Mouse (Mus musculus) CH12.LX (cell line): ENCODE measurements around the gene Col6a6. TPM values are rescaled to one million over a fixed set of nuclear protein-coding genes. Genes with fewer than 3 reads are reported as not detected.

Experiments
- DNase-seq: peaks from one replicate; pipeline ENCODE4 v3.0.0-alpha.2; 2013; ENCODE audit errors: extremely low read depth
- H3K27ac ChIP-seq: 2 replicates; pipeline ENCODE4 v1.5.1; 2012; ENCODE audit warnings: low read depth, mild to moderate bottlenecking, control low read depth, moderate library complexity; ENCODE audit not compliant: insufficient read depth
- H3K27me3 ChIP-seq: replicated peaks from 2 replicates; pipeline ENCODE3; 2012; ENCODE audit warnings: inconsistent platforms
- H3K36me3 ChIP-seq, 2 experiments: replicated peaks in 1 of 2; 2 replicates each; pipeline versions ENCODE3 to v1.6.1; 2012; ENCODE audit warnings: inconsistent platforms in 1 of 2, low read length in 1 of 2, mild to moderate bottlenecking in 1 of 2, mixed read lengths in 1 of 2, moderate library complexity in 1 of 2; ENCODE audit not compliant: control insufficient read depth in 1 of 2, insufficient read depth in 1 of 2
- H3K4me1 ChIP-seq, 2 experiments: 2 replicates each; pipeline ENCODE4 v1.6.1; 2012; ENCODE audit warnings: inconsistent platforms in 1 of 2, moderate library complexity in 1 of 2; ENCODE audit not compliant: insufficient read depth in 2 of 2, control insufficient read depth in 1 of 2
- H3K4me2 ChIP-seq: 2 replicates; pipeline ENCODE4 v1.6.1; 2012; ENCODE audit warnings: low read depth, mild to moderate bottlenecking, control low read depth; ENCODE audit not compliant: poor library complexity, insufficient read depth, severe bottlenecking
- H3K4me3 ChIP-seq, 3 experiments: fragments of 150-350 bp in 1 of 3; sonication (generic) in 1 of 3; replicated peaks in 1 of 3; 2 replicates each; pipeline versions ENCODE3 to v1.5.1; 2011 to 2012; ENCODE audit warnings: low read depth in 2 of 3, low read length in 2 of 3, mild to moderate bottlenecking in 2 of 3, moderate library complexity in 2 of 3, control low read depth in 1 of 3, improper control_type of control experiment in 1 of 3, inconsistent platforms in 1 of 3, mixed read lengths in 1 of 3; ENCODE audit not compliant: poor library complexity in 1 of 3
- H3K79me2 ChIP-seq: replicated peaks from 2 replicates; pipeline ENCODE4 v1.6.1; 2012; ENCODE audit warnings: mild to moderate bottlenecking, moderate library complexity; ENCODE audit not compliant: control insufficient read depth, poor library complexity, insufficient read depth, severe bottlenecking; ENCODE audit errors: extremely low read depth
- H3K9ac ChIP-seq: 2 replicates; pipeline ENCODE4 v1.6.1; 2012; ENCODE audit warnings: low read depth, mild to moderate bottlenecking, control low read depth, moderate library complexity; ENCODE audit not compliant: insufficient read depth
- H3K9me3 ChIP-seq: replicated peaks from 2 replicates; pipeline ENCODE3; 2012; ENCODE audit warnings: low read length, inconsistent platforms, mixed read lengths
- BHLHE40 ChIP-seq: IDR thresholded peaks from 2 replicates; pipeline ENCODE4 v1.6.1; 2011; ENCODE audit warnings: mild to moderate bottlenecking, low read depth, low read length, improper control_type of control experiment
- CHD2 ChIP-seq: IDR thresholded peaks from 2 replicates; pipeline ENCODE4 v1.6.1; 2011; ENCODE audit warnings: low read length, improper control_type of control experiment
- CTCF ChIP-seq, 2 experiments: IDR thresholded peaks in 1 of 2; conservative IDR thresholded peaks in 1 of 2; 2 replicates each; pipeline ENCODE4 v1.5.1; 2011 to 2012; ENCODE audit warnings: low read depth in 2 of 2, low read length in 2 of 2, improper control_type of control experiment in 1 of 2, inconsistent platforms in 1 of 2, mild to moderate bottlenecking in 1 of 2, moderate library complexity in 1 of 2
- ELF1 ChIP-seq: IDR thresholded peaks from 2 replicates; pipeline ENCODE4 v1.6.1; 2014; ENCODE audit warnings: low read depth, mild to moderate bottlenecking, inconsistent platforms, low read length, improper control_type of control experiment
- EP300 ChIP-seq: IDR thresholded peaks from 2 replicates; pipeline ENCODE4 v1.6.1; 2011; ENCODE audit warnings: low read length, improper control_type of control experiment
- ETS1 ChIP-seq: conservative IDR thresholded peaks from 2 replicates; pipeline ENCODE4 v1.6.1; 2012; ENCODE audit warnings: low read depth, mild to moderate bottlenecking, inconsistent platforms, low read length, improper control_type of control experiment, moderate library complexity
- GABPA ChIP-seq: IDR thresholded peaks from 2 replicates; pipeline ENCODE4 v1.6.1; 2012; ENCODE audit warnings: low read depth, low read length, improper control_type of control experiment, inconsistent platforms; ENCODE audit not compliant: insufficient replicate concordance
- HCFC1 ChIP-seq: IDR thresholded peaks from 2 replicates; pipeline ENCODE4 v1.6.1; 2012; ENCODE audit warnings: low read depth, mild to moderate bottlenecking, inconsistent platforms, low read length, improper control_type of control experiment
- JUN ChIP-seq: IDR thresholded peaks from 2 replicates; pipeline ENCODE4 v1.6.1; 2011; ENCODE audit warnings: low read depth, mild to moderate bottlenecking, low read length, improper control_type of control experiment, moderate library complexity; ENCODE audit not compliant: insufficient read depth
- JUND ChIP-seq: conservative IDR thresholded peaks from 2 replicates; pipeline ENCODE4 v1.6.1; 2011; ENCODE audit warnings: low read depth, low read length, improper control_type of control experiment
- MAZ ChIP-seq: IDR thresholded peaks from 2 replicates; pipeline ENCODE4 v1.6.1; 2012; ENCODE audit warnings: low read depth, mild to moderate bottlenecking, inconsistent platforms, low read length, improper control_type of control experiment, moderate library complexity
- MXI1 ChIP-seq: IDR thresholded peaks from 2 replicates; pipeline ENCODE4 v1.6.1; 2011; ENCODE audit warnings: mild to moderate bottlenecking, low read depth, low read length, improper control_type of control experiment
- MYC ChIP-seq: IDR thresholded peaks from 2 replicates; pipeline ENCODE4 v1.6.1; 2011; ENCODE audit warnings: low read depth, mild to moderate bottlenecking, improper control_type of control experiment, low read length
- NELFE ChIP-seq: IDR thresholded peaks from 2 replicates; pipeline ENCODE4 v1.6.1; 2011; ENCODE audit warnings: low read depth, low read length, improper control_type of control experiment
- POLR2A ChIP-seq: IDR thresholded peaks from 2 replicates; pipeline ENCODE4 v1.6.1; 2011; ENCODE audit warnings: low read depth, mild to moderate bottlenecking, improper control_type of control experiment, low read length
- POLR2AphosphoS2 ChIP-seq: IDR thresholded peaks from 2 replicates; pipeline ENCODE4 v1.6.1; 2011; ENCODE audit warnings: low read depth, low read length, improper control_type of control experiment
- SMC3 ChIP-seq: IDR thresholded peaks from 2 replicates; pipeline ENCODE4 v1.6.1; 2011; ENCODE audit warnings: low read depth, low read length, improper control_type of control experiment
- TCF12 ChIP-seq: IDR thresholded peaks from 2 replicates; pipeline ENCODE4 v1.6.1; 2014; ENCODE audit warnings: low read depth, mild to moderate bottlenecking, inconsistent platforms, low read length, improper control_type of control experiment
- USF2 ChIP-seq: conservative IDR thresholded peaks from 2 replicates; pipeline ENCODE4 v1.6.1; 2011; ENCODE audit warnings: low read depth, low read length, improper control_type of control experiment
- ZC3H11A ChIP-seq: IDR thresholded peaks from 2 replicates; pipeline ENCODE4 v1.6.1; 2012; ENCODE audit warnings: low read depth, mild to moderate bottlenecking, inconsistent platforms, low read length, improper control_type of control experiment
- ZKSCAN1 ChIP-seq: IDR thresholded peaks from 2 replicates; pipeline ENCODE4 v1.6.1; 2012; ENCODE audit warnings: low read depth, inconsistent platforms, low read length, improper control_type of control experiment, borderline replicate concordance
- dilution Hi-C: fragments of 300-500 bp; cut with MboI; formaldehyde crosslinking; loops from 2 replicates; pipeline ENCODE4 v1.14.3; 2020; ENCODE audit warnings: low sequenced_read_pairs; ENCODE audit not compliant: extremely low pct_unique_long_range_greater_than_20kb, extremely low pct_ligation_motif_present
- in situ Hi-C: fragments of 300-500 bp; cut with MboI; formaldehyde crosslinking; loops from 3 replicates; pipeline ENCODE4 v1.14.3; 2019; ENCODE audit warnings: low sequenced_read_pairs, low pct_ligation_motif_present, low pct_unique_long_range_greater_than_20kb, mixed read lengths
- polyA plus RNA-seq: library from polyadenylated mRNA; unstranded; fragments of >175 nt; gene quantifications from 2 replicates; pipeline ENCODE4 v1.2.1, GENCODE M21; 2012; ENCODE audit warnings: low read depth; ENCODE audit not compliant: insufficient read length
- total RNA-seq, 2 experiments: library from RNA; depleted of rRNA; stranded (reverse); fragments of 300-350 nt in 1 of 2; fragments of >200 nt in 1 of 2; gene quantifications; 2 replicates each; pipeline ENCODE4 v1.2.3; 2012 to 2014

Col6a6 gene
- total and polyA plus RNA-seq, 3 experiments = not detected

DNA sequence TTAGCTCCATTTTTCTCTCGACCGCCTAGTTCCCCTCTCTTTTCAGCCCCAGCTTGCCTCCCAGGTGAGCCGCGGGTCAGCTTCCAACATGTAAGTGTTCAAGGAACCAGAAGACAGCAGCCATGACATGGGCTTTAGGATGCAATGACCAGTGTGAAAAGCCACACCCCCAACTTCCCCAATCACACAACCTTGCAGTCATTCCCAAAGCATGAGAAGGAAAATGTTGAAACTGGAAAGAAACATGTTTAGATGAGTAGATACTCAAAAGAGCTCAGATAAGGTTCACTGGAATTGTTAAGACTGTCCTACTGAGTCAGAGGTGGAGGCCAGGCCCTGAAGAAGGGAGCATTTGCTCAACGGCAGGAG, 11.2 kb upstream of the Col6a6 start:
- Histone ChIP-seq H3K4me2 (no peak overlapping the region), H3K36me3 (no peaks in the 10 kb centered on the region), H3K9me3 (no peaks in the 10 kb centered on the region), H3K4me1 (peaks cover 5 to 11% of the 10 kb centered on the region in 2 experiments), H3K4me3 (no peak overlapping the region), H3K9ac (no peak overlapping the region), H3K27ac (no peak overlapping the region), H3K27me3 (peaks cover 27% of the 10 kb centered on the region), H3K79me2 (no peaks in the 10 kb centered on the region)
- no peak for DNase-seq
- TF ChIP-seq JUND (no peak), ZKSCAN1 (no peak), ETS1 (no peak), ZC3H11A (no peak), POLR2A (no peak), EP300 (no peak), SMC3 (no peak), CHD2 (no peak), HCFC1 (no peak), MAZ (no peak), ELF1 (no peak), GABPA (no peak), MXI1 (no peak), JUN (no peak), NELFE (no peak), USF2 (no peak)
- in situ Hi-C loops = no loop called here
- dilution Hi-C loops = no loop called here

DNA sequence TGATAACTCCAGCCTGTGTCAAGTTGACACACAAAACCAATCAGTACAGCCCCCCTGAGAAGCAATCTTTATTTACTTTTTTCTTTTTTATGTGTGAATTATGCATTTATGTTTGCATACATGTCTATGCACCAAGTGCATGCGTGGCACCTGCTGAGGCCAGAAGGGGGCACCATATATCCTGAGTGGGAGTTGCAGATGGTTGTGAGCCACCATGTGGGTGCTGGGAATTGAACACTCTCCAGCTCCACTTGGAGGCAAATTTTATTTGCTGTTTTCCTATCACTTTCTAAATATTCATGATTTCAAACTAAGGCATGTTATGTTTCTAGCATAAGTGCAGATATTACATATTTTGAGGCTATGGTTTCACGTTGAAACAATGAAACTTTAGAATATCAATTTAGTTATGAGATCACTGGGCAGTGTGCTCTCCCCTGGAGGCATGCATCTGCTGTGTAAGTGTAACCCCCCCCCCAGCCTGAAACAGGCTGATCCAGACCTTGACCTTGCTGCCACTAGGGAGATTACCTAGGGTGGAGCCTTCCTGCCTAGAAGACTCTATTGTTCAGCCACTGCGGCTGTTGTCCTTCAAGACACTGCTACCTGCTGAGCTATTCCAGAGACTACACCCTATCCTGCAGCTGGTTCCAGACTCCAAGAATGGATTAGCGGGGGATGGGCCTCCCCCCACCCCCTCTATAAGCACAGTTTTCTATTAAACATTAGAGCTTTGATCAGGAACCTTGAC, 10.6 kb upstream of the Col6a6 start:
- H3K79me2 ChIP-seq = no peaks in the 10 kb centered on the region
- in situ Hi-C loops (no loop called here), dilution Hi-C loops (no loop called here)
- H3K4me3 ChIP-seq = no peak overlapping the region
- H3K9ac ChIP-seq = no peak overlapping the region
- no peaks in the 10 kb centered on the region for H3K36me3 ChIP-seq
- no peak for DNase-seq
- H3K4me2 ChIP-seq = no peak overlapping the region
- no peaks in the 10 kb centered on the region for H3K9me3 ChIP-seq
- H3K4me1 ChIP-seq = peaks cover 5 to 11% of the 10 kb centered on the region in 2 experiments
- peaks cover 27% of the 10 kb centered on the region for H3K27me3 ChIP-seq
- H3K27ac ChIP-seq = no peak overlapping the region
- TF ChIP-seq MYC = no peak
- TF ChIP-seq TCF12 = no peak
- TF ChIP-seq POLR2AphosphoS2 = no peak
- TF ChIP-seq USF2 = no peak
- TF ChIP-seq ETS1 = no peak
- no peak for TF ChIP-seq BHLHE40
- no peak; a peak in 1 of 4 replicates for TF ChIP-seq CTCF (conservative IDR thresholded peaks at IDR 0.05 in 1 of 2, IDR thresholded peaks at IDR 0.05 in 1 of 2; ENCODE audit: low read depth in 2 of 2, low read length in 2 of 2)
- no peak for TF ChIP-seq MXI1
- TF ChIP-seq SMC3 = no peak
